Mouse (Mus musculus) lung, postnatal 4 days (tissue): ENCODE measurements around the gene Jak1.

ENCODE experiments used
- DNase-seq, 2 experiments: peaks; one replicate each; pipeline ENCODE4 v3.0.0; 2021

Jak1 gene

DNA sequence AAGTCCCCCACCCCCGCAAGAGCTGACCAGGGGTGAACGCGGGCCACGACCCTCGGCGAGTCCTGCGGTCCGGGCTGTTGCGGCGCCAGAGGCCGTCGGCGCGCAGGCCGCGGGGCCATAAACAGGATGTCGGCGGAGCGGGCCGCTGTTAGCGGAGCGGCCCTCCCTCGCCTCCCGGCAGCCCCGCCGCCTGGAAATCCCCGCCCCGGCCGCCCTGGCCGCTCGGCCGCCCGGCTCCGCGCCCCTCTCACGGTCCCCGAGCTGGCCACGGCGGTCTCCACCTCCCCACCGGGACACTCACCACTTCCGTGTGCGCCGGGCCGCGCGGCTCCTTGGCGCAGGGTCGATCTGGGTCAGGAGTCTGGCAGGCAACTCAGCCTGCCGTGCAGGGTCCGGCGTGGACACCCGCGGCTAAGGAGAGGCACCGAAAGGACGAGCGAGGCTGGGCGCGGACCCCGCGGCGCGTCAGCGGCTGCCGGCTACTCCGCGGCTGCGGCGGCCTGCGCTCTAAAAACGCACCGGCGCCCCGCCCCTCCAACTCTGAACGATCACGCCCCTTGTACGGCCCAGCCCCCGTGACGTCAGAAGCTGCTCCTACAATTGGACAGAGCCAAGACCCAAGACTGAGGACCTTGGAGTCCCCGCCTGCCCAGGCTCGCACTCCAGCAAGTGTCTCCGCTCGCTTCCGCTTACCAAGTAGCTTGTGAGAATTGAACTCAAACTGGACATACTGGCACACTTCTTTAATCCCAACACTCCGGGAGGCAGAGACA lies at the start of gene Jak1:
TSS of gene Jak1 (minus strand) at position 542 of the 773 bp plus-strand sequence.
- peak; percentile 98 to 99 for DNase-seq

DNA sequence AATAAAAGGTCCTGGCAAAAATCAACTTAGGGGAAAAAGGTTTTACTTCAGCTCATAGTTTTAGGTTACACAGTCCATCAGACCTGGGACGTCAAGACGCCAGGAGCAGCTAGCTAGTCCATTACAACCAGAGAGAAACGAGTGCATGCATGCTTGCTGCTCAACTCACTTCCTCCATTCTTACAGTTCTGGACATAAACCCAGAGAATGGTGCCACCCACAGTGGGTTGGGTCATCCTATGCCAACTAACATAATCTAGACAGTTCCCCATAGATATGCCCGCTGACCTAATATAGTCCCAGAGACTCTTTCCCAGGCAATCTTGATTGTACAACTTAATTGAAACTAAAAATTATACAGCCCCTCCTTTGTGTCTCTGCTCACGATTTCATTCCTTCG lies 47.0 kb upstream of the Jak1 start:
- DNase-seq = no peak

DNA sequence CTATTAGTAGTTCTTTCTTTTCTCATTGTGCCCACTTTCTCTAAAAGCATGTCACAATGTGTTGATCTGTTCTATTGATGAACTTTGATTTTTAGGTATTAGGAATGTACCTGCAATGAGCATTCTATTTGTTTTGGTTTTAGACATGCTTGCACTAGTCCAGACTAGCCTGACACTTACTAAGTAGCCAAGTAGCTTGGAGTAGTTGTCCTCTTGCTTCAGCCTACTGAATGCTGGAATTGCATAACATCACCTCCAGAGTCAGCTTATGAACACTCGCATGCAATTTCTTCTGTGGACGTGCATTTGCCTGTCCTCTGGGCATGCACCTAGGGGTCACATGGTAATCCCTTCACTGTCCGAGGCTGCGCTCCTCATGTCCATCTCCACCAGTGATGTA lies 43.1 kb upstream of the Jak1 start:
- no peak for DNase-seq

DNA sequence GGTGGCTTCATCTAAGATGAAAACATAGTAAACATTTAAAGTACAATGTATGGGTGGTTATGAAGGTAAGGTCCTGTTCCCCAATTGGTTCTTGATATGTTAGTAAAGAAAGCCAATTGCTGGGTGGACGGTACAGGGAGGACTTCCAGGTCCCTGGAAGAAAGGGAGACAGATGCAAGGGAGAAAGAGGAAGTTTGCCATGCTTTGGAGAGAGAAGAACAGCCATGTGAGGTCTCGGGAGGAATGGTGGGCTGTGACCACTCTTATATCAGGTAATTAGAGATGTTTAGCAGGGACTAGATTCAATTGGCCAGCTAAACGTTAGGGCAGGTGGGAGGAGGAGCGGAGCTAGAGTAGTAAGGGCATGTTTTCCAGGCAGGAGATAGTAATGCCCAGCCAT lies 42.2 kb upstream of the Jak1 start:
- DNase-seq = no peak

DNA sequence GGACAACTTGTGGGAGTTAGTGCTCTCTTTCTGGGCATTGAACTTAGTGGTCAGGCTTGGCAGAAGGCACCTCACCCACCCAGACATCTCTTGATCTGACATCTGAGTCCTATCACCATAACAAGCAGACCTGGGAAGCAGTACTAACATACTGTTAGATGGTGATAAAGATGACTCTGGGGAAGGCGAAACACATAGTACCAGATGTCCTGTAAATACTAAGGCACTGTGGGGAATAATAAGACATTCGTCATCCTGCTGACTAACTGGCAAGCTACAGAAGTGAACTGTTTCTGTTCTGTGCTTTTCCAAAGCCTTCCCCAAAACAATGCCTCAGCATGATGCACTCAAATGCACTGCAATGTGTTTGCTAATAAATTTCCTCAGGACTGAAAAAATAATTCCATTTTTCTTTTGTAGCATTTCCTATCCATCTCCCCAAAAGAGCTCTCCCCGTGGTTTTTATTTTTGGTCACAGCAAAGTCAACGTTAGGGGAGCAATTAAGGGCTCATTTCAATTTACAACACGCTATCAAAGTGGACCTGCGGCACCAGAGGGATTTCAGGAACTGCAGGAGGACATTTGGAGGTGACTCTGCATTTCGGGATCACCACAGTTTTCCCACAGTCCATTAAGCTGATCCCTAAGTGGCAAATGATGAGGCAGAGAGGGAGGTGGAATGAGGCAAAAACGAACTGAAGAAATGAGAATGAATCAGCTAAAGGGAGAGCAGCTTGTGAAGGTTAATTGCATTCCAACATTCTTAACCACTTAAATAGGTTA lies 41.2 kb upstream of the Jak1 start:
- DNase-seq = no peak

DNA sequence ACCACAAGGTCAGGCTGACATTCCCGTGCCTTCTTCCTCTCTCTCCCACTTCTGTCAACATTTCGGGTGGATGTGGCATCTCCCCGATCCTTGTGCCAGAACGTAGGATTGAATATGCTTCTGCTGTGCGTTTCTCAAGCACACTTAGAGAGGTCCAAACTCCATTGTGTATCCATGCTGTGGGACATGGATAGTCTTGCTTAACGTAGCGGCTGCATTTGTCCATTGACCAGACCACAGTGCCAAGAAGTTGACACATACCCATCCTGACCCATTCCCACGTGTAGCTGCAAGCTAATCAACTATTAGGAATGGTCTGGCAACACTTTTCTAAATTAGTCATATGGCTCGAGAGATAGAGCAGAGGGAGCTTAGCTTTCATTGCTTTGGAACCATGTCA lies 40.0 kb upstream of the Jak1 start:
- DNase-seq = no peak

DNA sequence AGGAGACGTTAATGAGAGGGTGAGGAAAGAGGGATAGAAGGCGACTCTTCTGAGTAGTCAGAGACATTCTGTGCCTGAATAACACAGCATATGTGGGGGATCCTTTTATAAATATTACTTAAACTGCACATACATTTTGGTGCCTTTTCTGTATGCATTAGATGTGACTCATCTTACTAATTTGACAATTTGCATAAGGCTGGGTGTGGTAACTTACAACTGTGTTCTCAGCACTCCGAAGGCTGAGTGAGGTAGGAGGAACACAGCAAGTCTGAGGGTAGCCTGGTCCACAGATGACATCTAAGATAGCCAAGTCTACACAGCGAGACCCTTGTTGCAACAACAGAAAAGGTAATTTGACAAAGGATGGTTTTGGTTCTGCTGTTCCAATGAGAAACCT lies 39.0 kb upstream of the Jak1 start:
- DNase-seq = no peak

DNA sequence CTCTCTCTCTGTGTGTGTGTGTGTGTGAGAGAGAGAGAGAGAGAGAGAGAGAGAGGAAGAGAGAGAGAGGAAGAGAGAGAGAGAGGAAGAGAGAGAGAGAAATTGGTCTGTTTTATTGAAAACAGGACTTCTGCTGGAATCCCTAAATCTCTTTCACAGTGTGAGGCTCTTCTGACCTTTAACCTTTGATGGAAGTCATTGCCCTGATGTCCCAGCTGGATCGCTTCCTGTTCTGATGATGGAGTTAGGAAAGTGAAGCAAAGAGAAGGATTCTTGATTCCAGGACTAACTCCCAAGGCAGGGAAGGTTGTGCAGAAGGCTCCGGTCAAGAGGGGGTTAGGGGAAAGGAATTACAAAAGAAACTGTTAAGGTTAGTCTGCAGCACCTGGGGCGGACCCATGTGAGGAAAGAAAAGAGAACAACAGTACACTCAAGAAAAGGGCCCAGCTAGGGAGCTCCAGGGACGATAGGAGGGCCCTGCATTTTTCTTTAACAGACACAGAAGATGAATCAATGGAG lies 35.4 kb upstream of the Jak1 start:
- DNase-seq = no peak

DNA sequence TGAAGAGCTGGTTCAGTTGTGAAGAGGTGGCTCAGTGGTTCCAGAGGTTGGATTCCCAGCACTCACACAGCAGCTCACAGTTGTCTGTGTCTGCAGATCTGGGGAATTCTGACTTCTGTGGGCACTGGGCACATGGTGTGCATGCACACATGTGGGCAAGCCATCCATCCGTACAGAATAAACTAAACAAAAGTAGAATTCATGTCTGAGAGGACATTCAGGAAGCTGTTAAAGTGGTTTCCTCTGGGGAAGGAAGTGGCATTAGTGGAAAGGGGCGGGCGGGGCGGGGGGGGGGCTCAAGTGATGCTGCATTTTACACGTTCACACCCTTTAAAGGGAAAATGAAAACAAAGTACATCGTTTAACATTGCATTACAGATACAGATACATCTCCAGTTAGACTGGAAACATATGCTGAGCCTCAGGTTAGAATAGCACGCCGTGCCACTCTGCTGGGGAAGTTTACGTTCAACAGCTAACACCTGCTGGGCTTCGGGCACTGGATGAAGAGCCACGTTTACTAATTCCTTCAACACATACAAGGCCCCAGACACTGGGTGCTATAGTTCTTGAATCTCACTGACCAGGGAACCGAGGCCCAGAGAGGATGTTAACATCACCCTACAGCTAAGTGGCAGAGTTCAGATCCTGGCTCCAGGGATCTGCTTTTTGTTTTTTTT lies 33.4 kb upstream of the Jak1 start:
- no peak for DNase-seq

DNA sequence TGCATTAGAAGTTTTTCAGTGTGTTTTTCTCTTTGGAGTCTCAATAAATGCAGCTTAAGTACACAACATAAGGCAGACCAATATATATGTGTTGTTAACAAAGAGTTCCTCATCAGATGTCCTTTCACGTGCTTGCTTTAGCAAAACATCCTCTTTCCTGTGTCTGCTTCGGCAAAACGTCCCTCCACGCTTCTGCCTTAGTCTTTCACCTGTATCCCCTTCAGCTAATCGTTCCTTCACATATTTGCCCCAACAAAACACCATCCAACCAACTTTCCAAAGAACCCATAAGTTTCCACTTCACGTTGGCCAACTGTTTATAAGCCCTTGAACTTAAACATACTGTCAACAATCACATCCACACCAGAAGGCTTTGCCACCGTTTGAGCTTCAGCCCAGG lies 31.8 kb upstream of the Jak1 start:
- no peak for DNase-seq

DNA sequence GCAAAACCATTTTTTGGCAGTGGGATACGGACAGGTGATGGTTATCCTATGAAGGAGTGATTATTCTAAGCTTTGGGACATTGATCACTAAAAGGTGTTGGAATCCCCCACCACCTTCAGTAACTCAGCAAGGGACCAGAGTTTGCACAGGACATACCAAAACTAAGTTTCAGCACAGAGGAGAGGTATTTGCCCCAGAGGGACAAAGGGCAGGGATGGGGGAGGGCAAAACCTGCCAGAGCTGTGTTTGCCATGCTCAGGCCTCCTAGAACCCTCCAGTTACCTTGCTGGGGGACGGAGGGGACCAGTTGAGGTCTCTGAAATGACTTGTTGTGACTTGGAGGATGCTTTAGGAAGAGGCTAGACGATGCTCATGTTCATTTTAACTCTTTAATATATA lies 30.7 kb upstream of the Jak1 start:
- DNase-seq = no peak

DNA sequence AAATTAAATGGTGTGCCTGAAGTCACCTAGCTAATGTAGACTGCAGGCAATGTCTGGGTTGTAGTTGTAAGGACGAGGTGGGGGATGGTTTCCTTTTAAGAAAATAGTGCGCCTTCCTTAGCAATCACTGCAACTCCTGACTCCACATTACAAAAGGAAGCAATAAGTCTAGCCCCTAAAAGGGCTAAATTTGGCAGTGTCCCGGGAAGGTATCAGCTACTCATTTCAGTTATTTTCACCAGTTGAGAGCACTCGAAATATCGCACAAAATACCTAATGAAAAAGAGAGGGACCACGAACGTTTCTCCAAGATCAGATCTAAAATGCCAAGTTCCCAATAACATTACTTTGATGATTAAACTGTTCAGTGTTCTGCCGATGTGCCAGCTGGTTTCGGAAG lies 28.6 kb upstream of the Jak1 start:
- DNase-seq = no peak

DNA sequence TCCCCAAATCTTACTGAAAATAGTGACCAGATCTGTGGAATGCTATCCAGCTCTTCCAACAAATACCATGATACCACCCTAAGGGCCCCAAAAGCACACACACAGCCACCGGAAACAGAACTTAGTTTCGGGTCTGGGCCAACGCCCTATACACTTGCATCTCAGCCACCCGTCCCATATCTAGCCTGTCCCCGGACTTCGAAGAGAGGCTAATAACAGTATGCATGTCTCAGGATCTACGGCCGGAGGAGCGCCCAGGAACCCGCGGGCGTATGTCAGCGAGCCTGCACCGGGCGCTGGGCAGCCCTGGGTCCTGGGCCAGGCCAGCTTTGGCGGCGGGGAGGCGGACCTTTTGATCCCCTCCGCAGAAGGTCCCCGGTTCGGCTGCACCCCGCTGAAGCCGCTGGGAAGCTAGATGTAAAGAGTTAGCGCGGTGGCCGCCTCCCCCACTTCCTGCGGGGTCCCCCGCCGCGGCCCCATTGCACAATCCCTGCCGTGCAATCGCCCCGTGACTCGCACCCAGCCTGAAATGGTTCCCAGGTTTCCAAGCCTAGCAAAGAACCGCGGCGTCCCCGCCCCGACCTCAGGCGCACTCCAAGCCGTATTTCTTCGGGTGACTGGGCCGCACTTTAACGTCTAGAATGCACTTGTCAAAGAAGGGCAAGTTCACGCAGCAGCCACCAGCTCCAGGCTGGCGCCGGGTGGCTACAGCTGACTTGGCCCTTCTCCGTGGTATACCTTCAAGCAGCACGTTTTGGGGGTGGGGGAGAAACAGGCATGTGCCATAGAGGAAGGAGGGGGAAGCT lies 27.9 kb upstream of the Jak1 start:
- DNase-seq = peak; percentile 74 to 75

DNA sequence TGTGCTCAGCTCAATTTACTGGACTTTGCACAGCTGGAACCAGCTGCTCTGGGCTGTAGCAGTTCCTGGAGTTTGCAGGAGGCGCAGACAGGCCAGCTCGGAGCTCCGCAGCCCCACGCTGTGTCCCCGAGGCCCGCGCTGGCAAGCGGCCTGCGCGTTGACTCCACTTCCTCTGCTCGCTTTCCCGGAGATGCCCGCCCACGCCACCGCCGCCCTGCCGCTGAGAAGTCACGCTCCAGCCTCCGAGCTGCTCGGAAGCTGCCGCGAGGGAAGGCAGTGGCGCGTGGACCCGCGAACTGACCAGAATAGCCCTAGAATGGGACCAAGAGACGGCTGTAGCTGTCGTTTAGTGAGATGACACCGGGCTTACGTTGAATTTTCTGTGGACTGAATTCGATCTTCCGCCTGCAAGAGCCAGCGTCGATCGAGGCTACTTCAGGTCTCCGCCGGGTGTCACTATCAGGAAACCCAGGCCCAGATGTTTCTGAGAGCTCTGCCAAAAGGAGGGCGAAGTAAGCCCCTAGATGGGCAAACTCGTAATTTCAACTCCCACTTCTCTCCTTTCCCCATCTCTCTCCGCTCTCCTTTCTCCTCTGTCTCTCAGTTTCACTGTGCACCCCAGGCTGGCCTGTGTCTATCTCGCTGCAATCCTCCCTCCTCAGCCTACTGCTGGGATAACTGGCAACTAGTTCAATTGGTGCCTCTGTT lies 27.1 kb upstream of the Jak1 start:
- peak; percentile 92 to 95 for DNase-seq

DNA sequence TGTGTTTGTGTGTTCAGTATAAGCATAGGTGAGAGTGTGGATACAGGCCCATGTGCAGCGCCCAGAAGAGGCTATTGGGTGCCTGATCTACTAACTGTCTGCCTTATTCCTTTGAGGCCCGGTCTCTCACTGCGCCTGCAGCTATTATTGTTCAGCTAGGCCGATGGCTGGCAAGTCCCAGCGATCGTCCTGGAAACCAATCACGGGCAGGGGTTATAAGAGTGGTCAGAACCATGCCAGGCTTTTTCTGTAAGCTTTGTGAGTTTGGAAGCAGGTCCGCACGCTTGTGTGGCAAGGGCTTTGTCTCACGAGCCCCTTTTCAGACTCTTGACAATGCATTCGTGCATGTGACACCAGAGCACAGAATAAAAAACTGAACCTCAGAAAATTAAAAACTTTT lies 23.2 kb upstream of the Jak1 start:
- DNase-seq = no peak

DNA sequence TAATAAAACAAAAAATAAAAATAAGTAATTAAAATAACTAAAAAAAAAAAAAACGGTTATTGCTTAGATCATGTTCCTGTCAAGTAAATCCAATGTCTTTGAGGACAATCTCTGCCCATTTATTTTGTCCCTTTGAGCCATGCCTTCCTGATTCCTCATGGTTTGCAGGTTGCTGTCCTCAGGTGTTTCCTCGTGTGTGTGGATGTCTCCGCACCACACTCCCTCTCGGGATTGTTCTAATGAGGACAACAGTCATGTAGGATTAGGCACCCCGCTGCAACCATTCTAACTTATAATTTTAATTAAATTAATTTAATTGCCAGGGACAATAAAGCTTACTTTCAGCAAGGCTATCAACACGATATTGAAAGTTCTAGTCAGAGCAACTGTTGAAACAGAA lies 21.5 kb upstream of the Jak1 start:
- no peak for DNase-seq

DNA sequence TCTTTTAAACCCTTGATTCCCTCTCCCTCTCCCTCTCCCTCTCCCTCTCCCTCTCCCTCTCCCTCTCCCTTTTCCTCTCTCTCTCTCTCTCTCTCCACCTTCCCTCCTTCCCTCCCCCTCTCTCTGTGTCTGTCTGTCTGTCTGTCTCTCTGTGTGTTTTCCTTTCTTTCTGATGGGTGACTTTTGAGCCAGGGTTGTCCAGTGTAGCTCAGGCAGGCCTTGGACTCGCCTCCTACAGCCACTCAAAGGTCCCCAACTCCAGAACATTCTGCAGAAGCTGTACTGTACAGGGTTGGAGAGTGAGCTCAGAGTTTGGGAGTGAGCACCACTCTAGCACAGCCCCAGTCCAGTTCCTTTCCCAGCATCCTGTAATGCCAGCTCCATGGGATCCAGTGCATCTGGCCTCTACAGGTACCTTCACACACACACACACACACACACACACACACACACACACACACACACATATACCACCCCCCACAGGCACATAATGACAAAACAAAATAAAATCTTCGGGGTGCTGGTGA lies 20.9 kb upstream of the Jak1 start:
- DNase-seq = no peak

DNA sequence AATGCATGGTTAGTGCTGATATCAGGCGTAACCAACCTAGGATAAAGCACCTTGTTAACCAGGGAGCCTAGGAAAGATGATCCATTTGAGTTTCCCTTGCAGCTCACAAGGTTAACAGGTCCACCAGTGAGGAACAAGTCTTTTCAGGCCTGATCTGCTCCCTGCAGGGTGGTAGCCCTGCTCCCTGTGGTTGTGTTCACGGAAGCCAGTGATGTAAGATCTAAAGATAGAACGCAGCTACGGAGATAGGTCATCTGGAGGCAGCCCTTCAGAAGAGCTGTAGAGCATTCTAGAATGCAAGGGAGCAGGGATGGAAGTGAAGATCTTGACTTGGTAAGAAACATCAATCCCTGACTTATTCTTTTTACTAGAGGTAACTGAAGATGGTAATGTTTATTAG lies 18.9 kb upstream of the Jak1 start:
- DNase-seq = no peak

DNA sequence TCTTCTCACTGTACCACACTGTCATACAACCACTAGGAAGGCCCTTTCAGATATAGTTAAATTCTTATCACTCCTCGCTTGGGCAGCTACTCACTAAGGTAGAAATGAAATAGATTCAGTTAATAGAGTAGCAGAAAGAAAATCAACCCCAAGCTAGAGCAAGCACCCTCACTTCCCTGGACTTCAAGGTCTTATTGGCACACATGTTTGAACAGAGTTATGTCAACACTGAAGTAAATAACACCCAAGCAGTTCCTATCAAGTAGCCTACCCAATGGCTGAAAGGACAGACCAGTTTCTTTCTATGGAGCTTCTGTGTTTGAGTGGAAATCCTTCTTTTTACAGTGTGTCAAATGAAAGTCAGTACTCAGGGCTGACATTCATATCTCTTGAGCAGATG lies 17.2 kb upstream of the Jak1 start:
- no peak for DNase-seq

DNA sequence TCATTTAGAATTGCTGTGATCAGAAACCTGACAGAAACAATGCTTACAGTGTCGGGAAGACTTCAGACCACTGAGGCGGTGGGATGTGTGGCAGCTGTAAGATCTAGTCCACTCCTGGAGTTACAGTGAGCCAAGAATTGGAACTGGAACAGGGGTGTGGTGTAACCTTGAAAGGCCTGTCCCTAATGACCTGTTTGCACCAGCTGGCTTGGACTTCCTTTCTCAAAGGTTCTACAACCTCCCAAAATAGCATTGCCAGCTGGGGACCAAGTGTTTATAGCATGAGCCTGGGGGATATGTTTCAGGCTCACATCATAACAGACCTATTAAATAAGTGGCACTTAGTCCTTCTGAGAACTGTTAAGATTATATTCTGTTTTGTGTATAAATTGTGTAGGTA lies 15.0 kb upstream of the Jak1 start:
- DNase-seq = no peak

DNA sequence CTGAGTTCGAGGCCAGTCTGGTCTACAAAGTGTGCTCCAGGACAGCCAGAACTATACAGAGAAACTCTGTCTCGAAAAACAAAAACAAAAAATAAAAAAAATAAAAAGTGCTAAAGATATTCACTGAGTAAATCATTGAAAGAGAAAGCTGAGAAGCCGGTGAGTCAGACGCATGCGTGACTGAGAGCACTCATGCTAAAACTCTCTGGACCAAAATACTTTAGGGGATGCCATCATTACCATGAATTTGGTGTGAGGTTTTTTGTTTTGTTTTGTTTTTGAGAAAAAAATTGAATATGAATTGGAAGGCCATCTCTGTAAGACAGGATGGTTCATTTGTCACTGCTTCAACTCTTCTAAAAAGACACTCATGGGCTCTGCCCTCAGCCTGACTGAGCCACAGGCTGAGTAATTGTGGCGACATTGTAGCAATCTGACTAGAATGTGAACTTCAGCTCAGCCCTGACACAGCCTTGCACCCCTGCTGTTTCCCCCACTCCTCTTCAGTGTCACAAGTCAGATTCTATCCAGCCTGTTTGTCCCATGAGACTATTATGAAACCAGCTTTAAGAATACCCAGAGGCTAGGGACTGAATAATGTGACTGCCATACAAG lies 11.5 kb upstream of the Jak1 start:
- DNase-seq = no peak

DNA sequence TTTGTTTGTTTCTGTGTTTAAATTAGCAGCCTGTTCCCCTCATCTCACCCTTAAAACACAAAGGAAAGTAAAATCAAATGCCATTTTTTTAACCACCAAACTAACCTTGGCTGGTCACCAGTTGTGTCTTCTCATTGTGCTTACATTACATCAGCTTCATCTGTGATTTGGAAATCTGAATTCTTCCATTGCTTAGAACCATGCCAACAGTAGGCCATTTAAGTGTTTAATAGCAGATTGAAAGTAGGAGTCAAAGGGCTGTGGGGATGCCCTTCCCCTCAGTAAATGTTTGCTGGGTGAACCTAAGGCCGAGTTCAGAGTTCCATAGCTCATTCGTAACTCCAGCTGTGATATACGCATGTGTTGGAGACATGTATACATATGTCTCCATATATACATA lies 10.8 kb upstream of the Jak1 start:
- DNase-seq = no peak
